ENCODE assay signal across 7 mouse cellular contexts in genomic region chr11:110478978-110479384, GRCm38 (mm10).
DNase-seq lines count a peak whose midpoint lies in the region; ATAC-seq lines count a peak whose summit lies in the region.

No protein-coding gene starts in this region.

- peaks cover 49% of the 10 kb centered on the region for H3K4me1 ChIP-seq in forebrain, embryonic 15.5 days
- peaks cover 21% of the 10 kb centered on the region for H3K4me1 ChIP-seq in lung, embryonic 16.5 days (replicated peaks; ENCODE audit: control insufficient read depth, insufficient read depth, low read length)

- no peaks in the 10 kb centered on the region for H3K27me3 ChIP-seq in forebrain, embryonic 15.5 days
- no peaks in the 10 kb centered on the region for H3K27me3 ChIP-seq in lung, embryonic 16.5 days (ENCODE audit: control insufficient read depth, insufficient read depth, low read depth, low read length)

- H3K27ac ChIP-seq in forebrain, embryonic 15.5 days (replicated peaks): peak overlapping the region; percentile 85
- H3K27ac ChIP-seq in lung, embryonic 16.5 days (ENCODE audit: low read length): no peak overlapping the region

- DNase-seq in R1 (ENCODE audit: low read depth, low spot score): peak; percentile 35
- DNase-seq in cerebellum, adult 18-20 months: peak; percentile 25 to 38
- DNase-seq in kidney, adult 9 months: peak; percentile 93
- DNase-seq in retina, postnatal 1 day: peak; percentile 95
- no peak for DNase-seq in spleen, adult 18-20 months

- H3K36me3 ChIP-seq in forebrain, embryonic 15.5 days: no peaks in the 10 kb centered on the region
- no peaks in the 10 kb centered on the region for H3K36me3 ChIP-seq in lung, embryonic 16.5 days (ENCODE audit: control insufficient read depth, insufficient read depth, low read length)

- no peaks in the 10 kb centered on the region for H3K9me3 ChIP-seq in forebrain, embryonic 15.5 days
- H3K9me3 ChIP-seq in lung, embryonic 16.5 days (ENCODE audit: control insufficient read depth, low read length): no peaks in the 10 kb centered on the region

- H3K4me3 ChIP-seq in forebrain, embryonic 15.5 days: peak overlapping the region; percentile 26
- peak overlapping the region; percentile 29 for H3K4me3 ChIP-seq in lung, embryonic 16.5 days (ENCODE audit: low read length)

- H3K9ac ChIP-seq in forebrain, embryonic 15.5 days (replicated peaks): no peak overlapping the region
- no peak overlapping the region for H3K9ac ChIP-seq in lung, embryonic 16.5 days (ENCODE audit: low read length)

- 0% methylated on average over 5 of the region's 6 CpGs for WGBS in forebrain, embryonic 15.5 days
- WGBS in lung, embryonic 16.5 days: 3% methylated on average over 6 of the region's 6 CpGs

- ATAC-seq in forebrain, embryonic 15.5 days (replicated peaks): peak; percentile 86
- ATAC-seq in lung, embryonic 16.5 days (ENCODE audit: low read depth): peak; percentile 78

- H3K4me2 ChIP-seq in forebrain, embryonic 15.5 days (replicated peaks): peak overlapping the region; percentile 40
- H3K4me2 ChIP-seq in lung, embryonic 16.5 days (ENCODE audit: low read depth, low read length): peak overlapping the region; percentile 44

Comparison
In these comparisons a context has a peak if more than half of its experiments do, and no peak if none do; other contexts are left out.
1. DNase-seq: peak in R1 (single experiment), cerebellum, adult 18-20 months (2 of 2), kidney, adult 9 months (single experiment) and retina, postnatal 1 day (single experiment); none in spleen, adult 18-20 months (0 of 2).